Mouse (Mus musculus) telencephalon, adult 2 months (tissue): Measurements from ENCODE around the gene Ccdc54.
A peak's percentile ranks its signal among the peaks of the same experiment; 100 is the strongest.

Experiments
- DNase-seq: peaks from one replicate; pipeline ENCODE4 v3.0.0-alpha.2; 2011; ENCODE audit warnings: low read depth, low spot score

Gene Ccdc54

GRCm38 (mm10) chr16:50591054-50591453 lies at the start of gene Ccdc54:
TSS of gene Ccdc54 (minus strand) at chr16:50591154.
- DNase-seq = no peak

- DNase-seq = no peak
Observed at GRCm38 (mm10) chr16:50632585-50632984, 41.6 kb upstream of the Ccdc54 start.

GRCm38 (mm10) chr16:50615569-50615968 lies 24.6 kb upstream of the Ccdc54 start:
- DNase-seq = no peak

- DNase-seq = no peak
Observed at GRCm38 (mm10) chr16:50612944-50613343, 22.0 kb upstream of the Ccdc54 start.

- DNase-seq = peak; percentile 75
Observed at GRCm38 (mm10) chr16:50610580-50610979, 19.6 kb upstream of the Ccdc54 start.

GRCm38 (mm10) chr16:50607776-50608562 lies 17.0 kb upstream of the Ccdc54 start:
- no peak for DNase-seq

- no peak for DNase-seq
Observed at GRCm38 (mm10) chr16:50604826-50605225, 13.9 kb upstream of the Ccdc54 start.

GRCm38 (mm10) chr16:50601947-50602346 lies 11.0 kb upstream of the Ccdc54 start:
- DNase-seq = no peak

- DNase-seq = no peak
Observed at GRCm38 (mm10) chr16:50600665-50601064, 9.7 kb upstream of the Ccdc54 start.

GRCm38 (mm10) chr16:50596679-50597078 lies 5.7 kb upstream of the Ccdc54 start:
- DNase-seq = no peak

- DNase-seq = no peak
Observed at GRCm38 (mm10) chr16:50596171-50596570, 5.2 kb upstream of the Ccdc54 start.

GRCm38 (mm10) chr16:50594876-50595275 lies 3.9 kb upstream of the Ccdc54 start:
- no peak for DNase-seq

GRCm38 (mm10) chr16:50593361-50593760 lies 2.4 kb upstream of the Ccdc54 start:
- DNase-seq = no peak

- DNase-seq = no peak
Observed at GRCm38 (mm10) chr16:50589574-50590151, 1.3 kb downstream of the Ccdc54 start.

- DNase-seq = no peak
Observed at GRCm38 (mm10) chr16:50588191-50588590, 2.8 kb downstream of the Ccdc54 start.

- no peak for DNase-seq
Observed at GRCm38 (mm10) chr16:50587139-50587538, 3.8 kb downstream of the Ccdc54 start.

GRCm38 (mm10) chr16:50578361-50578760 lies 12.6 kb downstream of the Ccdc54 start:
- DNase-seq = no peak

- no peak for DNase-seq
Observed at GRCm38 (mm10) chr16:50572557-50572956, 18.4 kb downstream of the Ccdc54 start.

GRCm38 (mm10) chr16:50559163-50559771 lies 31.7 kb downstream of the Ccdc54 start:
- DNase-seq = no peak

- DNase-seq = no peak
Observed at GRCm38 (mm10) chr16:50553828-50554227, 37.1 kb downstream of the Ccdc54 start.

GRCm38 (mm10) chr16:50551871-50552528 lies 39.0 kb downstream of the Ccdc54 start:
- DNase-seq = no peak

- no peak for DNase-seq
Observed at GRCm38 (mm10) chr16:50550927-50551326, 40.0 kb downstream of the Ccdc54 start.
